Mouse (Mus musculus) layer of hippocampus, adult 11-12 months (tissue): ENCODE results near the gene Mrgpra3.

Experiments used
- DNase-seq: peaks from one replicate; pipeline ENCODE4 v3.0.0; 2022; ENCODE audit warnings: low spot score

The Mrgpra3 gene

DNA sequence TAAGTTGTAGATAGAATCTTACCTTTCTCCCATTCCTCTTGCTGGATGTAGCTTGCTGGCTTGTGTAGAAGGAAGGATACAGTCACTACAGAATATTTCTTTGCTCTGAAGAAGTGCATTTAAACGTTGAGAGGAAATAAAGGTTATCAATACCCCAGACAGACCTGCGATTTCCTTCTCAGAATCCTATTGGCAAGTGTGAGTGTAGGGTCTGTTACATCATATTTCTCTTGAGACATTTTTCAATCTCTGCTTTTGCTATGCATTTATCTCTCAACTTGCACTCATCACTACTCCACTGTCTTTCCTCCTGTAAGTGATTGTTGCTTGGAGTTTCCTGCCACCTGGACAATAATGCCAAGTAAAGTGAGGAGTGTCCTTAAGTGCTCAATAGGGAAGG is at the start of gene Mrgpra3:
Gene Mrgpra3, minus strand, starts transcription at position 101 of the 400 bp plus-strand sequence.
- no peak for DNase-seq
